Mouse (Mus musculus) MEL (cell line): ENCODE measurements around the gene Crim1. TPM values are rescaled to one million over a fixed set of nuclear protein-coding genes. Genes with fewer than 3 reads are reported as not detected.

ENCODE experiments used
- DNase-seq: peaks from one replicate; pipeline ENCODE4 v3.0.0; 2011; ENCODE audit warnings: low read depth, low spot score
- H3K27ac ChIP-seq: 2 replicates; pipeline ENCODE4 v1.5.1; 2012; ENCODE audit warnings: low read depth, mild to moderate bottlenecking, control low read depth, low read length, moderate library complexity; ENCODE audit not compliant: control insufficient read depth
- H3K27me3 ChIP-seq, 2 experiments: fragments of 150-350 bp in 1 of 2; sonication (generic) in 1 of 2; 2 replicates each; pipeline ENCODE4 v1.6.1; 2012; ENCODE audit warnings: low read length in 2 of 2, mild to moderate bottlenecking in 2 of 2, improper control_type of control experiment in 1 of 2, moderate library complexity in 1 of 2; ENCODE audit not compliant: insufficient read depth in 2 of 2, control insufficient read depth in 1 of 2
- H3K36me3 ChIP-seq, 2 experiments: 2 replicates each; pipeline ENCODE4 v1.6.1; 2012 to 2014; ENCODE audit warnings: low read length in 2 of 2, improper control_type of control experiment in 1 of 2, inconsistent platforms in 1 of 2, mild to moderate bottlenecking in 1 of 2; ENCODE audit not compliant: insufficient read depth in 2 of 2, control insufficient read depth in 1 of 2
- H3K4me1 ChIP-seq, 2 experiments: fragments of 150-350 bp in 1 of 2; sonication (generic) in 1 of 2; 2 replicates each; pipeline ENCODE4 v1.6.1; 2012; ENCODE audit warnings: low read length in 2 of 2, improper control_type of control experiment in 1 of 2, mild to moderate bottlenecking in 1 of 2; ENCODE audit not compliant: insufficient read depth in 2 of 2, control insufficient read depth in 1 of 2
- H3K4me3 ChIP-seq, 2 experiments: fragments of 150-350 bp in 1 of 2; sonication (generic) in 1 of 2; 2 replicates each; pipeline ENCODE4 v1.5.1; 2012; ENCODE audit warnings: low read depth in 2 of 2, low read length in 2 of 2, mild to moderate bottlenecking in 2 of 2, moderate library complexity in 2 of 2, control low read depth in 1 of 2, improper control_type of control experiment in 1 of 2; ENCODE audit not compliant: control insufficient read depth in 1 of 2, insufficient read depth in 1 of 2
- H3K79me2 ChIP-seq: 2 replicates; pipeline ENCODE4 v1.6.1; 2012; ENCODE audit warnings: mild to moderate bottlenecking, low read length, moderate library complexity; ENCODE audit not compliant: control insufficient read depth, poor library complexity, insufficient read depth
- H3K9ac ChIP-seq: 2 replicates; pipeline ENCODE4 v1.6.1; 2012; ENCODE audit warnings: low read depth, mild to moderate bottlenecking, control low read depth, low read length, moderate library complexity; ENCODE audit not compliant: control insufficient read depth, poor library complexity, severe bottlenecking
- H3K9me3 ChIP-seq: fragments of 150-350 bp; sonication (generic); replicated peaks from 2 replicates; pipeline ENCODE4 v1.6.1; 2012; ENCODE audit warnings: mild to moderate bottlenecking, low read length, improper control_type of control experiment, moderate library complexity; ENCODE audit not compliant: insufficient read depth
- BHLHE40 ChIP-seq: IDR thresholded peaks from 2 replicates; pipeline ENCODE4 v1.6.1; 2012; ENCODE audit warnings: low read depth, mild to moderate bottlenecking, inconsistent platforms, low read length, improper control_type of control experiment, borderline replicate concordance
- ELF1 ChIP-seq: IDR thresholded peaks from 2 replicates; pipeline ENCODE4 v1.6.1; 2014; ENCODE audit warnings: low read depth, mild to moderate bottlenecking, inconsistent platforms, low read length, improper control_type of control experiment, moderate library complexity
- HCFC1 ChIP-seq: IDR thresholded peaks from 2 replicates; pipeline ENCODE4 v1.6.1; 2012; ENCODE audit warnings: low read depth, mild to moderate bottlenecking, inconsistent platforms, low read length, improper control_type of control experiment, moderate library complexity
- MAX ChIP-seq: IDR thresholded peaks from 2 replicates; pipeline ENCODE4 v1.6.1; 2011; ENCODE audit warnings: low read length, improper control_type of control experiment
- MAZ ChIP-seq: IDR thresholded peaks from 2 replicates; pipeline ENCODE4 v1.6.1; 2012; ENCODE audit warnings: low read depth, mild to moderate bottlenecking, inconsistent platforms, low read length, improper control_type of control experiment
- MXI1 ChIP-seq: IDR thresholded peaks from 2 replicates; pipeline ENCODE4 v1.6.1; 2011; ENCODE audit warnings: mild to moderate bottlenecking, low read depth, low read length, improper control_type of control experiment
- MYC ChIP-seq: IDR thresholded peaks from 2 replicates; pipeline ENCODE4 v1.6.1; 2011; ENCODE audit warnings: low read depth, mild to moderate bottlenecking, low read length, improper control_type of control experiment, moderate library complexity
- NELFE ChIP-seq: IDR thresholded peaks from 2 replicates; pipeline ENCODE4 v1.6.1; 2011; ENCODE audit warnings: low read depth, low read length, improper control_type of control experiment
- NRF1 ChIP-seq: IDR thresholded peaks from 2 replicates; pipeline ENCODE4 v1.6.1; 2014; ENCODE audit warnings: low read depth, mild to moderate bottlenecking, inconsistent platforms, low read length, improper control_type of control experiment, moderate library complexity; ENCODE audit not compliant: poor library complexity, insufficient read depth, severe bottlenecking
- POLR2AphosphoS2 ChIP-seq: IDR thresholded peaks from 2 replicates; pipeline ENCODE4 v1.6.1; 2011; ENCODE audit warnings: low read length, improper control_type of control experiment
- POLR2AphosphoS5 ChIP-seq: IDR thresholded peaks from 2 replicates; pipeline ENCODE4 v1.6.1; 2012; ENCODE audit warnings: low read depth, borderline replicate concordance, mild to moderate bottlenecking, inconsistent platforms, low read length, moderate library complexity, mixed read lengths
- RAD21 ChIP-seq: IDR thresholded peaks from 2 replicates; pipeline ENCODE4 v1.6.1; 2011; ENCODE audit warnings: mild to moderate bottlenecking, low read depth, low read length, improper control_type of control experiment
- RCOR1 ChIP-seq: IDR thresholded peaks from 2 replicates; pipeline ENCODE4 v1.6.1; 2012; ENCODE audit warnings: low read depth, mild to moderate bottlenecking, inconsistent platforms, low read length, improper control_type of control experiment
- TAL1 ChIP-seq: IDR thresholded peaks from 2 replicates; pipeline ENCODE4 v1.6.1; 2012; ENCODE audit warnings: mild to moderate bottlenecking, inconsistent platforms, low read length, moderate library complexity, mixed read lengths
- TCF12 ChIP-seq: IDR thresholded peaks from 2 replicates; pipeline ENCODE4 v1.6.1; 2014; ENCODE audit warnings: low read depth, mild to moderate bottlenecking, inconsistent platforms, low read length, improper control_type of control experiment, moderate library complexity
- UBTF ChIP-seq: IDR thresholded peaks from 2 replicates; pipeline ENCODE4 v1.6.1; 2012; ENCODE audit warnings: low read depth, mild to moderate bottlenecking, inconsistent platforms, low read length, improper control_type of control experiment, moderate library complexity, borderline replicate concordance; ENCODE audit not compliant: insufficient read depth
- USF2 ChIP-seq, 2 experiments: IDR thresholded peaks; 2 replicates each; pipeline ENCODE4 v1.6.1; 2011 to 2012; ENCODE audit warnings: improper control_type of control experiment in 2 of 2, low read length in 2 of 2, borderline replicate concordance in 1 of 2, inconsistent platforms in 1 of 2, low read depth in 1 of 2, mild to moderate bottlenecking in 1 of 2; ENCODE audit not compliant: insufficient read depth in 1 of 2
- ZKSCAN1 ChIP-seq: IDR thresholded peaks from 2 replicates; pipeline ENCODE4 v1.6.1; 2012; ENCODE audit warnings: low read depth, mild to moderate bottlenecking, inconsistent platforms, low read length, improper control_type of control experiment, moderate library complexity
- polyA plus RNA-seq, 2 experiments: library from polyadenylated mRNA; stranded (reverse) in 1 of 2; unstranded in 1 of 2; fragments of >175 nt in 1 of 2; fragments of >200 nt in 1 of 2; gene quantifications; 2 replicates each; pipeline versions ENCODE4 v1.2.1 to v1.2.4; 2012; ENCODE audit warnings: low replicate concordance in 2 of 2, low read depth in 1 of 2; ENCODE audit not compliant: insufficient read length in 2 of 2, insufficient read depth in 1 of 2, missing spikeins in 1 of 2
- total RNA-seq: library from RNA; depleted of rRNA; stranded (reverse); fragments of 300-350 nt; gene quantifications from 2 replicates; pipeline ENCODE4 v1.2.3, GENCODE M21; 2012

Crim1 gene
- total and polyA plus RNA-seq, 3 experiments, result not detected

GRCm38 (mm10) chr17:78270019-78270418, 70.0 kb downstream of the Crim1 start:
- TF ChIP-seq ELF1 (no peak), NELFE (no peak), NRF1 (no peak), MXI1 (no peak), RAD21 (no peak), ZKSCAN1 (no peak), TAL1 (no peak), BHLHE40 (no peak)
- H3K4me1 ChIP-seq, result no peaks in the 10 kb centered on the region
- no peaks in the 10 kb centered on the region for H3K9me3 ChIP-seq
- DNase-seq, result no peak
- H3K4me3 ChIP-seq, result no peak overlapping the region
- H3K79me2 ChIP-seq, result no peaks in the 10 kb centered on the region
- H3K36me3 ChIP-seq, result no peaks in the 10 kb centered on the region
- H3K9ac ChIP-seq, result no peak overlapping the region
- no peaks in the 10 kb centered on the region for H3K27me3 ChIP-seq
- no peak overlapping the region for H3K27ac ChIP-seq

DNA sequence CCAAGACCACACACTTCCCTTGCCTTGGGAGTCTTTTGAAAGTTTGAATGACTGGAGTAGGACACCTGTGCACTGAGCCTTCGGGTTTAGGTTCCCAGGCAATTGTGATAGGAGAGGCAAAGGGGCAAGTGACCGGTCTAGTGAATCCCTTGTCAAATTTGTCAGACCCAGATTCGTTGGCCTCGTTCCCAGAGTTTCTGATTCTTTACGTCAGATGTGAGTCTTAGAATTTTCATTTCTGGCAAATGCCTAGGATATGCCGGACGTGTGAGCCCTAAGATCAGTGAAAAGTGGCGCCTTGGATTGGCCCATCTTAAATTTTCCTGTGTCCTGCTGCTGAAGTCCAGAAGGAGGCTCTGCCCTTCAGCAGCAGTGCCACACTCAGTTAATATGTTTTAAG, 71.7 kb downstream of the Crim1 start:
- no peak for DNase-seq
- TF ChIP-seq UBTF (no peak), POLR2AphosphoS2 (no peak), RAD21 (no peak), HCFC1 (no peak), MYC (no peak), MAX (no peak), POLR2AphosphoS5 (no peak)
- no peak overlapping the region for H3K9ac ChIP-seq
- no peaks in the 10 kb centered on the region for H3K4me1 ChIP-seq
- no peaks in the 10 kb centered on the region for H3K79me2 ChIP-seq
- H3K36me3 ChIP-seq, result no peaks in the 10 kb centered on the region
- H3K9me3 ChIP-seq, result no peaks in the 10 kb centered on the region
- H3K27ac ChIP-seq, result no peak overlapping the region
- H3K27me3 ChIP-seq, result no peaks in the 10 kb centered on the region
- H3K4me3 ChIP-seq, result no peak overlapping the region

- TF ChIP-seq NELFE (no peak), POLR2AphosphoS2 (no peak), ELF1 (no peak), ZKSCAN1 (no peak), USF2 (IDR thresholded peaks at IDR 0.05; ENCODE audit: borderline replicate concordance in 1 of 2, insufficient read depth in 1 of 2, low read depth in 1 of 2, low read length in 2 of 2) (no peak), MAZ (no peak), TCF12 (no peak), RCOR1 (no peak), BHLHE40 (no peak), MAX (no peak)
- H3K9ac ChIP-seq, result no peak overlapping the region
- H3K27ac ChIP-seq, result no peak overlapping the region
- no peak for DNase-seq
- no peaks in the 10 kb centered on the region for H3K9me3 ChIP-seq
- no peaks in the 10 kb centered on the region for H3K4me1 ChIP-seq
- H3K4me3 ChIP-seq, result no peak overlapping the region
- H3K79me2 ChIP-seq, result no peaks in the 10 kb centered on the region
- H3K36me3 ChIP-seq, result no peaks in the 10 kb centered on the region
- H3K27me3 ChIP-seq, result no peaks in the 10 kb centered on the region
These were observed 72.1 kb downstream of the Crim1 start for GRCm38 (mm10) chr17:78272142-78272541.
